Mouse (Mus musculus) E14TG2a.4 (cell line): ENCODE data around the gene Nek11.

ENCODE experiments used
- H3K27me3 ChIP-seq: 2 replicates; pipeline ENCODE4 v1.6.1; 2014; ENCODE audit warnings: low read length, control low read depth; ENCODE audit not compliant: insufficient read depth
- H3K36me3 ChIP-seq: 2 replicates; pipeline ENCODE4 v1.6.1; 2014; ENCODE audit warnings: low read length, control low read depth; ENCODE audit not compliant: insufficient read depth
- H3K4me1 ChIP-seq: replicated peaks from 2 replicates; pipeline ENCODE4 v1.6.1; 2014; ENCODE audit warnings: low read depth, low read length, control low read depth
- H3K4me3 ChIP-seq: replicated peaks from 2 replicates; pipeline ENCODE4 v1.5.1; 2014; ENCODE audit warnings: mild to moderate bottlenecking, low read length
- H3K9me3 ChIP-seq: 2 replicates; pipeline ENCODE4 v1.6.1; 2014; ENCODE audit warnings: low read length, control low read depth
- CTCF ChIP-seq: conservative IDR thresholded peaks from 2 replicates; pipeline ENCODE4 v1.5.1; 2014; ENCODE audit warnings: low read length
- NANOG ChIP-seq: IDR thresholded peaks from 2 replicates; pipeline ENCODE4 v1.6.1; 2014; ENCODE audit warnings: borderline replicate concordance, low read length, mixed read lengths
- POU5F1 ChIP-seq: IDR thresholded peaks from 2 replicates; pipeline ENCODE4 v1.6.1; 2014; ENCODE audit warnings: low read length, borderline replicate concordance

Gene Nek11

DNA sequence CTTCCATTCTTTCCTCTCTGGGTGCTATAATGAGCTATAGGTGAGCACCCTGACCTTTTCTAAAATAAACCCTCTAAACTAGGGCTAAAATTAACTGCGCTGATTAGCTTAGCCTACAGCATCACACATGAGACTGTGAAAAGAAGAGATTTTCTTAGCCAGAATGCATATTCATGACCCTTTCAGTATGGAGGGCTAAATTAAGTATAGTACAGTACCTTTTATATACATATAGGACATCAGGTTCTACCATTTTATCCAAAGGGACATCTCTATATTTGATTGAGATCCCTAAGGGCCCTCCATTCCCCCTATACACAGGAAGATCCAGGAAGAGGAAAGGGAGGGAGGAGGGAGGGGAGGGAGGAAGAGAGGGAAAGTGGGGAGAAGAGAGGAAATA, 141.2 kb downstream of the Nek11 start:
- no peaks in the 10 kb centered on the region for H3K9me3 ChIP-seq
- H3K4me1 ChIP-seq: no peaks in the 10 kb centered on the region
- no peak overlapping the region for H3K4me3 ChIP-seq
- no peaks in the 10 kb centered on the region for H3K27me3 ChIP-seq
- no peaks in the 10 kb centered on the region for H3K36me3 ChIP-seq
- TF ChIP-seq CTCF (no peak), NANOG (no peak), POU5F1 (no peak)

DNA sequence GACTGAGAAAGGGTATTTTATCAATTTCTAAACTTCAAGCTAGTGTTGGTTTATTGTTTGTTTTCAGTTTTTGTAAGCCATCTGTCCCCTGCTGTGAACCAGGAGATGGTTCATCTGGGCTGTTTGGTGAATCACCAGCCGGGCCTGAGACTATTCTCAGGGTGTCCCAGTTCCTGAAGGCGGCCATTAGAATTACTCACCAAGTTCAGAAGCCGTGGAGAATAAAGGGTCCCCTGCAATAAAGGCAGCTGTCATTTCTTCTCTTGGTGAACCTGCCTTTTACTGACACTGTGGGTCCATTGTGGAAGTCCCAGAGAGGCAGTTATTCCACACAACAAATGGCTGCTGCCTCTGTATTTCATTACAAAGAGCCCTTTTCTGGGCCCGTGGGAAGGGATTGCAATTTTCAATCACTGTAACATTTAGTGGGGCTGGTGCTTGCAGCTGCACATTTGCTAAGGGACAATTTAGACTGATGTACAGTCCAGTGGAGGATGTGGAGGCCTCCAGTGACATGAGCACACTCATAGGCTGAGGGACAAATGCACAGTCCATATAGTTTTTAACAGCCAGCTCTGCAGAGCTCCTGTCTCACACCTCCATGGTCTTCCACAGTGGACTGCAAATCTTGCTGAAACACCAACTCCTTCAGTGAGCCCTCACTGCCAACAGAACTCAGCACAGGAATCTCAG, 142.8 kb downstream of the Nek11 start:
- no peak for TF ChIP-seq NANOG
- no peak for TF ChIP-seq POU5F1
- TF ChIP-seq CTCF: no peak

DNA sequence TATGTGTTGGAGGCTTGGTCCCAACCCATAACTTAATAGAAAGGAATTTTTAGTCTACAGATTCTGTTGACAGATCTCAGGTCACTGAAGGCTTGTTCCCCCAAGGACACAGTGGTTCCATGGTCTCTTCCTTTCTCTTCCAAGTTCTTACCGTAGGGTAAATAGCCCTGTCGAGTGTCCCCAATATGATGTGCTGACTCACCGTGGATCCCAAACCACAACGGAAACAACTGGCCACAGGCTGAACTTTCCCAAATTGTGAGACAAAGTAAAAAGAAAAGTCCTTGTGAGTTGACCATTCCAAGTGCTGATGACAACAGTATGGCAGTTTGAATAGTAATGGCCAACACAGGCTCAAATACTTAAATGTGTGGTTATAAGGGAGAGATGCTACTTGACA, 144.1 kb downstream of the Nek11 start:
- Histone ChIP-seq H3K9me3 (no peaks in the 10 kb centered on the region), H3K4me3 (no peak overlapping the region), H3K36me3 (no peaks in the 10 kb centered on the region), H3K27me3 (no peaks in the 10 kb centered on the region), H3K4me1 (no peaks in the 10 kb centered on the region)
- no peak for TF ChIP-seq CTCF
- TF ChIP-seq POU5F1: no peak
- no peak for TF ChIP-seq NANOG

More for the DNA sequence above, 142.8 kb downstream of the Nek11 start:
- Histone ChIP-seq H3K4me1 (no peaks in the 10 kb centered on the region), H3K9me3 (no peaks in the 10 kb centered on the region), H3K27me3 (no peaks in the 10 kb centered on the region), H3K4me3 (no peak overlapping the region), H3K36me3 (no peaks in the 10 kb centered on the region)

DNA sequence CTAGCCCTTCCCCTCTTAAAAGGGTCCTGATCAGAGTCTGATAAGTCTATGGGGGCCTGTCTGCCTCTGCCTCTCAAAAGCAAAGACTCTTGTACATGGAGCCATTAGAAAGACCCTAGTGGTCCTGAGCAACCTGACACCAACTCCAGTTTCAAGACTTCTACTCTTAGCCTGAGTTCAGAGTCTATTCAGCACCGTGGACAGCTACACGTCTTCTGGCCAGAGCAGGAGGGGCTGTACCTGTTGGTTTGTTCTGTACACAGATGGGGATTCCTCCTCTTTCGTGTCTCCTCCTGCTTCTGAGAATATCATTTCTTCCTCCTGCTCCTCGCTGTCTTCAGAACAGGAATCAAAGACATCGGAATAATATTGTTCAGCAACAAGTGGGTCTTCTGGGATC, 151.3 kb downstream of the Nek11 start:
- Histone ChIP-seq H3K4me1 (no peaks in the 10 kb centered on the region), H3K27me3 (no peaks in the 10 kb centered on the region), H3K36me3 (no peaks in the 10 kb centered on the region), H3K4me3 (no peak overlapping the region), H3K9me3 (no peaks in the 10 kb centered on the region)
- TF ChIP-seq CTCF: no peak
- no peak for TF ChIP-seq NANOG
- TF ChIP-seq POU5F1: no peak

DNA sequence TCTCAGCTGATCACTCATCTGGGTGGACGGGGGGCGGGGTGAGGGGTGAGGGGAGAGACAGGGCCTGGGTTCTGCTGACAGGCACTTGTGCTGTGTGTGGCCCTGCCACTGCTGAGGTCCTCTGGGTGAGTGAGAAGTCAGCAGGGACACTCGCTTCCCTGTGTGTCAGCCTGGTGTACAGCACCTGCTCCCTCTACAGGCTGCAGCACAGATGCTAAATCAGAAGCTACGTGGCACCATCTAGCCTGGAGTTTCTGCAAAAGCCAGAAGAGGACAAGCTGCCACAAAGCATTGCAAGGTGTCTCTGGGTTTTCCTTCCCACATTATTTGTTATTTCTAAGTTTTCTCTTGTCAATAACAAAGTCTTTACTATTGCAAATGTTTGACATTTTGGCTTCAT, 180.9 kb downstream of the Nek11 start:
- no peak for TF ChIP-seq POU5F1
- no peak for TF ChIP-seq NANOG
- no peak for TF ChIP-seq CTCF
- H3K4me1 ChIP-seq: no peaks in the 10 kb centered on the region
- no peaks in the 10 kb centered on the region for H3K36me3 ChIP-seq
- no peaks in the 10 kb centered on the region for H3K27me3 ChIP-seq
- no peaks in the 10 kb centered on the region for H3K9me3 ChIP-seq
- no peak overlapping the region for H3K4me3 ChIP-seq

DNA sequence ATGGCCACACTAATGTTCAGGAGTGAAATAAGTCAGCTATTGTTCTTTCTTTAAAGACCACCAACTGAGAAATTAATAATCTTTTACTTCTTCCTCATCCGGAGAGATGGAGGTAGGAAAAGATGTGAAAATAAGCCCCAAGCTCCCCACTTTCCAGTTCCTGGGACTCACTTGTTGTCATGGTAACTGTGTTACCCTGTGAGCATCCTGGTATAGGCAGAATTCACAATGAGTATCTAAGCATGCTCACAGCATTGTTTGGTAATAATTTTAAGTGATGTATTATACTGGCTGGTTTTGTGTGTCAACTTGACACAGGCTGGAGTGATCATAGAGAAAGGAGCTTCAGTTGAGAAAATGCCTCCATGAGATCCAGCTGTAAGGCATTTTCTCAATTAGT, 195.0 kb downstream of the Nek11 start:
- no peaks in the 10 kb centered on the region for H3K4me1 ChIP-seq
- H3K27me3 ChIP-seq: no peaks in the 10 kb centered on the region
- no peak overlapping the region for H3K4me3 ChIP-seq
- H3K36me3 ChIP-seq: no peaks in the 10 kb centered on the region
- TF ChIP-seq NANOG (no peak), POU5F1 (no peak), CTCF (no peak)
- H3K9me3 ChIP-seq: no peaks in the 10 kb centered on the region

DNA sequence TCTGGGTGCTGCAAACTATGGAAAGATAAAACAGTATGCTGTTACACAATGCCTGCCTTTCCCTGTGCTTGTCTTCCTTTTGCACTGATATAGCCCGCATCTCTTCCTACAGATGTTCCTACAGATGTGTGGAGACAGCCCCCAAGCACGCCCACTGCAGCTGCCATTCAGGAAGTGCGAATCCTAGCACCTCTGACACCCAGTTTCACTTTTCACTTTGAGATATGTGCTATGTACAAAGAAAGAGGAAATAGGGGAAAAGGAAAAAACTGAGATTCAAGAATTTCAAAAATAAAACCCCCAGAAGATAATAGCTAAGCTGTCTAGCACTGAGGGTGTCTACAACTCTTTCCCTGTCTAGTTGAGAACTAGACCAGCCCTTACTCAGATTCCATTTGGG, 208.6 kb downstream of the Nek11 start:
- Histone ChIP-seq H3K4me1 (no peaks in the 10 kb centered on the region), H3K4me3 (no peak overlapping the region), H3K36me3 (no peaks in the 10 kb centered on the region), H3K9me3 (no peaks in the 10 kb centered on the region), H3K27me3 (no peaks in the 10 kb centered on the region)
- TF ChIP-seq CTCF: no peak
- TF ChIP-seq POU5F1: no peak
- TF ChIP-seq NANOG: no peak

DNA sequence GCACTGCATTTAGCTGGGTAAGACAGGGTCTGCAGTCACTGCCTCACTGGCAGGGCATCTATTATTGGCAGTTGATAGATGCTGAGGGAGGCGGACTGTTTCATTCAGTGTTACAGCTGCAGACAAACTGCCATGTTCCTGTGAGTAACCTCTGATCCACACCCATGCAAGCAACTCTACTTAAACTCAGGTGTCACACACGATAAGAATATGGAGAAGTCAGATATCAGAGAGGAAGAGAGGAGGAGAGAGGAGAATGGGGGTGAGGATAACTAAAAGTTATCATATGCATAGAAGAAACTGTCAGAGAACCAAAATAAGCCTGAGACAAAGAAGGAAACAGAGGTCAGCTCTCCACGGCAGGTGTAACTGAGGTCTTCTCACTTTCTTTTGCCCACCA, 212.9 kb downstream of the Nek11 start:
- Histone ChIP-seq H3K4me3 (no peak overlapping the region), H3K27me3 (no peaks in the 10 kb centered on the region), H3K36me3 (no peaks in the 10 kb centered on the region), H3K4me1 (no peaks in the 10 kb centered on the region), H3K9me3 (no peaks in the 10 kb centered on the region)
- TF ChIP-seq CTCF (no peak), POU5F1 (no peak), NANOG (no peak)

DNA sequence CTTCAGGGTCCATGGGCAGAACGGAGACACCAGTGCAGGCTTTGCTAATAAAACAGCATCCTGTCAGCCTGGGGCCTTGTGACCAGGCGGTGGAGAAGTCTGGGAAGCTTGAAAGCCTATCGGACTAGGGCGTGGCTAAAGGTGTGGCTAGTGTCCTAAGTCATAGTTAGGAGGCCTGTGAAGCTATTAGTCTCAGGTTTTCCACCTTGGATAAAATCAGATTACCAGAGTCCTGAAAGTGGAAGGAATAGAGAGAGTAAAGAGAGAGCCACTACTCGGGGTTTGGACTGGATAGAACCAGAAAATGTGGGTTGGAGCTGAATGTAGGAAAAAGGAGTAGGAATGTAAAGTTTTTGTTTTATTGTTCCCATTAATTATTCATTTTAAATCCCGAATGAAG, 250.3 kb downstream of the Nek11 start, which contains the start of gene 1700080E11Rik:
Gene 1700080E11Rik (minus strand): TSS at position 101 of the 400 bp plus-strand sequence.
- no peaks in the 10 kb centered on the region for H3K36me3 ChIP-seq
- TF ChIP-seq POU5F1 (no peak), NANOG (no peak), CTCF (no peak)
- H3K27me3 ChIP-seq: no peaks in the 10 kb centered on the region

DNA sequence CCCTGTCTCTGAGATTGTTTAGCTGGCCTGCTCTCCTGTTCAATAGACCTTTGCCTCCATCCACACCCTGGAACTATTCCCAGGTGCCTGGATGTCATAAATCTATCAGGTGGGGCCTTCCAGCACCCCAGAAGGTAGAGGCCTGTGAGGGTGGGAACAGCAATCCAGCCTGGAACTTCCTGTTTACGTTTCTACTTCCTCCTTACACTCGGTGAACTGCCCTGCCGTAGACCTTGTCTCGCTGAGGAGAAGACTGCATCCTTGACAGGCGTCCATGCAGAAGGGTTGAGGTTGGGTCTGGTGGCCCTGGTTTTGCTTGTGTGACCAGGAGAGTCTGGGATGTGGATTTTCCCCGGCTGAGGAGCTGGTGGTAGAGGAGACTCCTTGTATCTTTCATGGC, 256.1 kb downstream of the Nek11 start:
- H3K36me3 ChIP-seq: no peaks in the 10 kb centered on the region
- no peaks in the 10 kb centered on the region for H3K27me3 ChIP-seq
- no peaks in the 10 kb centered on the region for H3K4me1 ChIP-seq
- TF ChIP-seq CTCF (no peak), POU5F1 (no peak), NANOG (no peak)
- no peaks in the 10 kb centered on the region; the same call in 1 of the 2 replicates for H3K9me3 ChIP-seq
- H3K4me3 ChIP-seq: no peak overlapping the region

More for the DNA sequence above, 250.3 kb downstream of the Nek11 start, which contains the start of gene 1700080E11Rik:
- no peak within 1 kb of the TSS for H3K4me3 ChIP-seq
- H3K4me1 ChIP-seq: no peaks in the 10 kb centered on the region
- H3K9me3 ChIP-seq: no peaks in the 10 kb centered on the region
